Mouse (Mus musculus): ENCODE data around the gene Rngtt.
A peak's percentile ranks its signal among the peaks of the same experiment; 100 is the strongest.
"Not testable (repeated sequence)": the region's sequence is repeated elsewhere in the genome, so short reads cannot be mapped to it uniquely, and the experiment has no call there.

Rngtt gene

DNA sequence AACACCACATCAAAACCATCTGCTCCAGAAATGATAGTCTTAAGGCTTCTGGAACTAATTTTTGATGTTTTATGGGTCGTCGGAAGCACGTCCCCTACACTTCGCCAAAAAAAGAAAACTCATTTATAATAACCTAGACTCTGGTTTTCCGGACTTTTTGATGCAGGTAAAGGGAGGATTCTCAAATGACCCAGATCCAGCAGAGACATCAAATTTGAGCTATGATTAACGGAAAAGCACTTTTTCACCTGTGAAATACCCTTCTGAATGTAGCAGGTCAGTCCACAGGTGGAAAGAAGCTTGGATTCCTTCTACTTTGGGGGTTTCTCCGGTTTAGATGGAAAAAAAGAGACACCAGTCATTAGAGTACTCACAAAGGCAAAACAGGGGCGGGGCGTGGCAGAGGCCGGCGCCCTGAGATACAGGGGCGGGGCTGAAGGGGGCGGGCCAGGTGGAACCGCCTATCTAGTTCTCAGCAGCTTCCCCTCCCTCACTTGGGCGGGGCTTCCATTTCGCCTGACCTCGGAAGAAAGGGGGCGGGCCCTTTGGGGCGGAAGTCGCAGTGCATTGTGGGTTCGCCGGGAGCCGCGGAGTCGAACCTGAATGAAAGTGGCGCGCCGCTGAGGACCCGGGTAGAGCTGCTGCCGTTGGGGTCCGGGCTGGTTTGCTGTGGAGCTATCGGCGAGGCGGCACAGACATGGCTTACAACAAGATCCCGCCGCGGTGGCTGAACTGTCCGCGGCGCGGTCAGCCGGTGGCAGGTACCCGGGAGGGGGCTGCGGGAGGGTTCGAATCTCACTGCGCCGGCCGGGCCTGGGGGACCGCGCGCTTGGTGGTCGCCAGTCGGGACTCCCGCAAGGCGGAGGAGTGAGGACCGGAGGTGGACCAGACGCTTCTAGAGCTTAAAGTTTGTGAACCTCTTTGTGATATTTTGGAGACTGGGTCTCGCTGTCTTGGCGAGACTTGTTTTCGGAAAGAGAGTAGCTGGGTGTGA is at the start of gene Rngtt:
Rngtt (plus strand) TSS at position 548 of the 994 bp plus-strand sequence.
- peak; percentile 95 for DNase-seq (ENCODE audit: low read depth, low spot score)

DNA sequence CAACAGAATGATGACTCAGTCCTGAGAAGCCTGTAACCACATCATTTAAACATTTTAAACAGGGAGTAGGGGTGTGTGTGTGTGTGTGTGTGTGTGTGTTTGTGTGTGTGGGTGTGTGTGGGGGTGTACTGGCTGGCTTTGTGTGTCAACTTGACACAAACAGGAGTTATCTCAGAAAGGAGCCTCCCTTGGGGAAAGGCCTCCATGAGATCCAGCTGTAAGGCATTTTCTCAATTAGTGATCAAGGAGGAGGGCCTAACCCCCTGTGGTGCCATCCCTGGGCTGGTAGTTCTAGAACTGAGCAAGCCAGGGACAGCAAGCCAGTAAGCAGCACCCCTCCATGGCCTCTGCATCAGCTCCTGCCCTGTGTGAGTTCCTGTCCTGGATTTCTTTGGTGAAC is 49.8 kb upstream of the Rngtt start:
- no peak for DNase-seq (ENCODE audit: low read depth, low spot score)

DNA sequence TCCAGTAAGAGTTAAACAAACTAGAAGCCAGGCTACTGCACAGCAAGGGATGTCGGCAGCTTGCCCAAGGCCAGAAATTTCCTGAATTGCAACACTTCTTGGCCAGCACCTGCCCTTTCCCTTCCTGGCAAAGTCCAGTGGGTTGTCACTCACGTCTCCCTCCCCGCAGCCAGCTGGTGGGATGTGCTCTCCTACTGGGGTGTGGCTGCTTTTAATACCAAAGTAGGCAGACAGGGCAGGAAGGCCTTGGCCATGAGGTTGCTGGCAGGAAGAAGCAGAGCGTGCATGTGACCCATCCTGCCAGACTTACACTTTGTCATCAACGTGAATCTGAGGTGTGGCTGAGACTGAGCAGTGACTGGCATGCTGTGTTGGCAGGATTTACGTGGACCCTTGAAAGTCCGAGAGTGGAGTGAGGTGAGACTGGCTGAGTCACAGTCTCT is 48.8 kb upstream of the Rngtt start:
- DNase-seq (ENCODE audit: low read depth, low spot score) = no peak

DNA sequence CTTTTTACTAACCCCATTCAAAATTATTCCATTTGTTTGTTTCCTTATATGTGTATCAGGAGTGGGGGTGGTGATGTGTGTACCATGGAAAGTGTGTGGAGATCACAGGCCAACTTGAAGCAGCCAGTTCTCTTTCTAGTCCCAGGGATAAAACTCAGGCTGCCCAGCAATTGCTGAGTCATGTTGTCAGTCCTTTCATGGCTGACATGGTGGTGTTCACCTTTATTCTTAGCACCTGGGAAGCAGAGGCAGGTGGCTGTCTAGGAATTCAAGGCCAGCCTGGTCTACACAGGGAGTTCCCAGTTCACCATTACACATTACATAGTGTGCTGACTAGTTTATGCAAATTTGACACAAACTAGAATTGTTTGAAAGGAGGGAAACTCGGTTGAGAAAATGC is 47.2 kb upstream of the Rngtt start:
- DNase-seq (ENCODE audit: low read depth, low spot score) = no peak

DNA sequence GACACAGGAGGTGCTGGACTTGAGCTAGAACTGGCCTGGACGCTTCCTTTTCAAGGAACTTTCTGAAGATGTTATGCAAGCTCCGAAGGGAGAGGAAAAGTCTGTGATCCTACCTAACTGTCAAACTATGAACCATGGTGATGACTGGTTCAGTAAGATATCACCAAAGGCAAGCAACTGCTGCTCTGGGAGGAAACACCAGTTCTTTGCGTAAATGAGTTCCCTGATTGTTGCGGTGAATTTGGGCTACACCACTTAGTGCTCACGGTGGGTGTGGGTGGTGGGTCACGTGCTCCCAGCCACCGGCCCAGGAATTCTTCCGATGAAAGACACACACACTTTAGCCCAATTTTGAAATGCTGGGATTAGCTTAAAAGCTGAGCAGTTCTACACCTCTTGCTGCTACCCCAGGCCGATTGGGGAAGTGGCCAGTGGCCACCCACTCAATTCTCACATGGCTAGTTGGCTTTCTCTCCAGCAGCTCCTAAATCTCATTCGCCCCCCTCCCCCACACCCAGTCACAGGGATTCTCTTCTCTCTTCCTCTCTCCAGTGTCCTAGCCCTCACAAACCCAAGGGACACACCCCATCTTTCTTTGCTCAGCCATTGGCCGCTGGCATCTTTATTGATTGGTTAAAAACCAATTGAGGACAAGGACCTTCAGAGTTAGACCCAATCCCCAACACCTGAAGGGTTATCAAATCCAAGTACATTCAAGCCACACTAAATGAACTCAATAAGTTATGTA is 45.0 kb upstream of the Rngtt start:
- DNase-seq (ENCODE audit: low read depth, low spot score) = no peak

DNA sequence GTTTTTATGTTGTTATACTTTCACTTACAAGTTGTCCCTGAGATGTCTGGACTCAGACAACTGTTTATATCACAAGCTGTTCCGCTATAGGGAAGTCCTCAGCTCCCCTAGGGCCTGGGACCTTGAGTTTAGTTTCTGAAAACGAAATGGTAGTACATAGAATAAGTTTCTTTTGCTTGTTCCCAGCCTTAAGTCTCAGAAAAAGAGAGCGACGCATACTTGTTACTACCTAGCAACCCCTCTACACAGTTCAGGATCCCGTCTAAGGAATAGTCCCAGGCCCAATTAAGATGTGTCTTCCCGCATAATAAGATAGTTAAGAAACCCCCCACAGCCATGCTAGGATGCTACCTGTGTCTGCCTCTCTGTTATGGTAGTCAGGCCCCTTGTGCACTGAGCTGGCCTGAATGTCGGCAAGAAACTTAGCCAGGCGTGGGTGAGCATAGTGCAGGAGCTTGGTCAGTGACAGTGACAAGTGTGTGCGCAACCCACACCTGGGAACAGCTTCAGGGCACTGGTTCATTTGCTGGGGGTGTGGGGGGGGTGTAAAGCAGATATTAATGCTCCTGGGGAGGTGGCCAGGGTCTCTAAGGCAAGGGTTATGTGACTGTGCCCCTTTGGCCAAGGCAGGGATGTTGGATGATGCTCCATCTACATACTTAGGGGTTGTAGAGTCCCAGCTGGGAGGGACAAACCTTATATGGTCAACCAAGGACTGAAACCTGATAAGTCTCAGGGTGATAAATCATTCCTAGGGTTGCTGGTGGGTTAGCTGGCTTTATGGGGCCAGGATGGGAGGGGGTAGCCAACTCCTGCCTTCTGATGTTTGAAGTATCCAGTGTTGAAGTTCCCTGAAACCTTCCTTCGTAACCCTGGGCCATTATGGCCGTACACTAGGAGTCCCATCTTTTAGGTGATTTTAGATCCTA is 39.5 kb upstream of the Rngtt start:
- no peak for DNase-seq (ENCODE audit: low read depth, low spot score)

DNA sequence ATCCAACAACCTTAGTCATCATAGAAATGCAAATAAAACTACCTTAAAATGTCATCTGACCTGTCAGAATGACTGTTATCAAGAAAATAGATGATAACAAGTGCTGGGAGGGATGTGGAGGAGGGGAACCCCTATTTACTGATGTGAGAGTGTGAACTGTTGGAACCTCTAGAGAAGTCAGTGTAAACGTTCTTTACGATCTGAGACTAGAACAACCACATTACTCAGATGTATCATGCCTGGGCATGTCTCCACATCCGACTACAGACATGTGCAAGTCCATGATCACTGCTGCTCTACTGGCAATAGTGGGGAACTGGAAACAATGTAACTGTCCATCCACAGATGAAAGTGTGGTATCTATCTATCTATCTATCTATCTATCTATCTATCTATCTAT is 36.7 kb upstream of the Rngtt start:
- no peak for DNase-seq (ENCODE audit: low read depth, low spot score)

DNA sequence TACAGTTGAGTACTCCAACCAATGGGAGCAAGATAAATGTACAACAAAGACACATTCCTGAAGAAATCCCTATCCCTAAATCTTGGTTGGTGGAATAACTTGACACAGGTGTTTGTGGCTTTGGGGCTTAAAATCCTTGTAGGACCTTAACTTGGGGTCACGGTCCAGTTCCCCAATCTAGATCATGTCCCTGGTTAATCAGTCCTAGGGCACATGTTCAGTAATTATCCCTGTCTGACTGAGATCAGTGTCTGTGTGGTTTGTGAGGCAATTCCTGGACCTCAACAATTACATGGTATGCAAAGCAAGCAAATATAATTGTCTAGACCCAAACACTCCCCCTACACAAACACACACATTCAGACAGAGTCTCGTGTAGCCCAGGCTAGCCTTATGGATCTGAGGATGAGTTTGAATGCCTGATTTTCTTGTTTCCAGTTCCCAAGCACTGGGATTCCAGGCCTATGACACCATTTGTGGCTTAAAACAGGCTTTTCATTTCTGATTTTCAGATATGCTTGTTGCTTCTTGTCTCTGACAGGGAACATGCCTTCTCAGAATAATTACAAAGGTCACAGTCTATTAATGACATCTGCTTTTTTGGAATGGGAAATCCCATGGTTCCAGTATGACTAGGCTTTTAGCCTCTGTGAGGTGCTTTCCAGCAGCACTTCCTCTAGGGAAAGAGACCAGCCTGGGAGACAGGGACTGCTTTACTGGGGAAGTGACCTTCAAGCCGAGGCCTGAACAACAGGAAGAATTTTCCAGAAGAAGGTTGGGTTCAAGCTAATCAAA is 28.0 kb upstream of the Rngtt start:
- DNase-seq (ENCODE audit: low read depth, low spot score) = no peak

DNA sequence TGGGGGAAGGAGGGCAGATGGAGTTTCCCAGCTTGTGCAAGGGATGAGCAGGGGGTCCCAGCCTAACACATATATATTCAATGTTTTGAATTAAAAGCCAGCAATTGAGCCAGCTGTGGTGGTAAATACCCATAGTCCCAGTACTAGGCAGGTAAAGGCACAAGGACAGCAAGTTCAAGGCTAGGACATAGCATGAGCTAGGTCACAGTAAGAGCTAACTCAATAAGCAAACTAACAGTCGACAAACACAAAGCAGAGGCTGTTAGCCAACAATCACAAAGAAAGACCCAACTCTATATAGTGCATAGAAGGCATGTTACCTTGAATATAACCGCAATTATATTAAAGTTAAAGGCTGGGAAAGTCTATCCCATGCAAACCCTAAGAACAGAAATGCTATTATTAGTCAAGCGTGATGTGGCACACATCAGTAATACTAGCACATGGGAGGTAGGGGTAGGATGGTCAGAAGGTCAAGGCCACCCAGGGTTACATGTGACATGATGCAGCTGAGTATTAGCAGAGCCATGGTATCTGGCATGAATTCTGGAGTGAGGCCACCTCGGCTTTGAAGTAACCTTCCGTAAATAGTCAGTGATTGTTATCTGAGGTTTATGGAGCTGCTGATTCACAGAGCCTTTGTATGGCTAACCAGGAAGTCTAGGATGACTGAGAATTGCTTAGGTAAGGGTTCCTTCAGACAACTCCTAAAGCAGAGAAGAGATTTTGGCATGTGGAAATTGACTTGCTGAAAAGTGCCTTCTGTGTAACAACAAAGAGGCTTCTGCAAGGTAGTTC is 25.8 kb upstream of the Rngtt start:
- no peak for DNase-seq (ENCODE audit: low read depth, low spot score)

DNA sequence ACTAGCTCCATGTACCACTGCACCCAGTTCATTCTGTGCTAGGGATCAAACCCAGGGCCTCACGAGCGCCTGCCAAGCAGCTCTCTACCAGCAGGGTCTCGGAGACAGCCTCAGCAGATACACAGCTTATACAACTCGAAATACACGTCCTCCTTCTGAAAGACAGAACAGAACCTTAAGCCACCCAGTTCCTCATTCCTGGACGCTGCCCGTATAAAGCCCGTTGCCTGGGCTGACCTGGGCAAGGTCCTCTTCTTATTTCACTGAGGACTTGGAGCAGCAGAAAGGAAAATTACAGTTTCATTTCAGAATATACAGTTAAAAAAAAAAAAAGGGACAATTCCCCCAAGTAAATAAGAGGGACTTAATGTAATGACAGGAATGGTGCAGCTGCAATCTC is 24.7 kb upstream of the Rngtt start:
- no peak for DNase-seq (ENCODE audit: low read depth, low spot score)

DNA sequence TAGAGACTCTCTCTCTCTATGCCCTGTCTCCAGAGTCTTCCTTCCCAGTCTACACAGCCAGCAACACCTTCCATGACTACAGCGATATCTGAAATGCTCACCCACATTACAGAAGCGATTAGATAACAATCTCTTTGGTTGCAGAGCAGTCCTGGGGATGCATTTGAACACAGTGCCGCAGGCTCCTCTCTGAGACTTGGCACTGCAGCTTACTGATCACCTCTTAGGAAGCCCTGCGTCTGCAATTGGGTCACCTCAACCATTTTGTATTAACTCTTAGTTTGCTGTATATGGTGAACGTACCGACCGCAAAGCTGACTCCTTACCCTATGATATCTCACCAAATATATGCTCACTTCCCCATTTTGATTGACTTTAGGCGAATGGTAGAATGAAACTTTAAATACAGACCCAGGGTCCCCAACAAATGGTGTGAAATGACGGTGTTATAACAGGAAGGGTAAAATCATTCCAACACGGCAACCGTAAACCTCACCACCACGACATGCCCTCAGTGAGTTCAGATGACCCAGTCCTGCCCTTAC is 20.9 kb upstream of the Rngtt start:
- DNase-seq (ENCODE audit: low read depth, low spot score) = no peak

DNA sequence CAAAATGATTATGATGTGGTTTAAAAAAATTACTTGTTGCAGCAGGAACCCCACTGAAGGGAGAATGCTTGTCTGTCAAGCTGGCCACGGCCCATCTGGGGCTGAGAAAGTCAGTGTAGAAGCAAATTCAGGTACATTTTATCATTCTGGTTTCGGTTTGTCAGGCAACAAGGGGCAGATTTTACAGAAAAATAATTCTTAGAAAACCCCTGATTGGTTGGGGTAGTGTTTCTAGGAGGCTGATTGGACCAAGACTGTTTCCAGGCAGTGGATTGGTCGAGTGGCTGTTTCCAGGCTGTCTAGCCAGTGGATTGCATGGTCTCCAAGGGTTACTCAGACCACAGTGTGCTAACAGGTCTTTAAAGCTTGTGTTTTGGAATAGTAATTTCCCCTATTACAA is 20.1 kb upstream of the Rngtt start, which contains the start of gene Pnrc1:
Pnrc1 (minus strand) TSS at position 162 of the 400 bp plus-strand sequence.
- DNase-seq (ENCODE audit: low read depth, low spot score) = peak; percentile 65

DNA sequence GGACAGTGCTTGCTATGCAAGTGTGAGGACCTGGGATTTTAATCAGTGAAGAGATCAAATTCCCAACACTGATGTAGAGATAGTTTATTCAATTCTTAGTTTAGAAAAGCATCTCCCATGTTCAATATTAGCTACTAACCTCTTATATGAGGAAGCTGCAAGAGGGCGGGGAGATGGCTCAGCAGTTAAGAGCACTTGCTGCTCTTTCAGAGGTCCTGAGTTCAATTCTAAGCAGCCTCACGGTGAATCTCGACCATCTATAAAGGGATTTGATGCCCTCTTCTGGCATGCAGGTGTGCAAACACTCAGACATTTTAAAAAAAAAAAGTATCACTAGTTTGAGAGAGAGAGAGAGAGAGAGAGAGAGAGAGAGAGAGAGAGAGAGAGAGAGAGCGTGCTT is 19.2 kb upstream of the Rngtt start:
- no peak for DNase-seq (ENCODE audit: low read depth, low spot score)

DNA sequence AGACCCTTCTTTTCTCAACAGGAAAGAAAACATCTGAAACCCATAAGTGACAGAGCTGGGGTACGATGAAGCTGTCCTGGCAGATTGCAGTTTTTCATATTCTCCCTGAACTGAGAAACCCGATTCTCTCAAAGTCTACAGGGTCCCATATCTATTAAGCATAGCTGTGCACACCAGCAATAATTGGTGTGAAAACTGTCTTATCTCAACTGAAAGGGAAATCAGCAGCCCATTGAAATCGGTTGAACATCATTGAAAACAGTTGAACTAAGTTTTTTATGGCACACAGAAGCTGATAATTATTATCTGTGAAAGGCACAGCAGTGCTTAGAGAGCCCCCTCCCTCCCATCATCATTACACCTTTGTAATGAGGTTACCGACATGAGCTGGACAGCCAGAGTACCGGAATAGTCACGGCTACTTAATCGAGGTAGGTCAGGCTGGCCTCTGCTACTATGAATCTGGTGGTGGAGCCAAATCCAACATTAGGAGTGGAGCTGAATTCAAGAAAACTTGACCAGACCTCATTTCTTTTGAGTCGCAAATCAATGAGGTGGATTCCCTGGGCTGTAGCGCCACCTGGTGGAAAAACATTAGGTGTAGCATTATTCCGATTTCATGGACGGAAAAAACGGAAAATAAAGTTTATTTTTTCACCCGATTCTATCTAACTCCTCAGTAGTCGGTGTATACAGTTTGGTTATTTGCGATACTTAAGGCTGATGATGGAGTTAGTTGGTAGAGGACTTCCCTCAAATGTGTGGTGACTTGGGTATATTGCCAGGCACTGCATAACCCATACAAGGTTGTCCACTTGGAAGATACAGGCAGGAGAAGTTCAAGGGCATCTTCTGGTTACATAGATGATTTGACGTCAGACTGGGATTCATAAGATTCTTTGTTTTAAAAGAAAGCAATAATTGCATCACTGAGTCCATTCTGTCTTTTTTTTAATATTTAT is 17.4 kb upstream of the Rngtt start:
- peak; percentile 81 for DNase-seq (ENCODE audit: low read depth, low spot score)

DNA sequence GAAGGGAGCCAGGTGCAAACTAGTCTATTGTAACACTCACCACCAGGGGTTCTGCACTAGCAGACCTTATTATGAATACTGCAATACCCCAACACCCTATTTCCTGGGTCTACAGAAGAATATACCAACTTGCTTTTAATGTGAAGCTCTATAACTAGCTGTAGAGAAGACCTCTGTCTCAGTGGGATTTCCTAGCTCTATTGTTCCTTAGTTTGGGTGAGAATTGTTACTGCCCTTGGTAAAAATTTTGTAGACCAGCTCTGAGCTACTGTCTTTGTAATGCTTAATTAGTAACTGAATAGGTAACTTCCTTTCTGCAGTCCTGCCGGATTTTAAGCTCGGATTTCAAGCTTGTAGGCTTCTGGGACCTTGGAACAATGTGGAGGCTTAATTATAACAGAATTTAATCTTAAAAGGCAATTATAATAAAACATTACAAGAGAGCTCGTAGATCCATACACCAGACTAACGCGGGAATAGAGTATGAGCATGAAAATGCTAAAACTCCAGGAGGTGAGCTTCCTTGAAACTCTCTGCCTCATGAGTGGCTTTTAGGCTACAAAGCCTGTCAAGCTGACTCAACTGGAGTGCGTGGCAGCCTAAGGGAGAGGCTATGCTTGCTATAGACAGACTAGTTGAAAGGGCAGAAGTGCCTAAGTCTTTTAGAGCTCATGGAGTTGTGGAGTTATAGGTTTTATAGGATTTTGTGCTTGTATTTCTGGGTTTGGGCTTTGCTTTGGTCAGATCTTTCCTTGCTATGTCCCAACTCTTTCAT is 9.0 kb upstream of the Rngtt start:
- not testable (repeated sequence) for DNase-seq (ENCODE audit: low read depth, low spot score)

DNA sequence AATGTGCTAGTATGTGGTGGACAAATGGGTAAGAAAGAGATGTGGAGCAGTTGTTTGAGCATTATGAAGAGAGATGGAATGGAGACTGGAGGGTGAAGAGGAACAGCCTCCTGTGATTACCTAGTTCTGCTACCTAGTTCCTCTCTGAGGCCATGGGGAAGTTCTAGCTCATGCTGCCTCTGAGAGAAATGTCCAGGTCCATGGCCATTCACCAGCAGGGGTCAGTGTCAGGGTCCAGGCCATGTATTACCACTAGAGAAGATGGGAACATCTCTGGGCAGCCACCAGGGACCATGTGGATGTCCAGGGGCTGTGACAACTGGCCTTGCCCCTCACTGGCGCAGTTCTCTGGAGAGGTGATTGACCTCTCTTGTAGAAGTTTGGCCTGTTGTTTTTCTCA is 7.1 kb upstream of the Rngtt start:
- no peak for DNase-seq (ENCODE audit: low read depth, low spot score)

DNA sequence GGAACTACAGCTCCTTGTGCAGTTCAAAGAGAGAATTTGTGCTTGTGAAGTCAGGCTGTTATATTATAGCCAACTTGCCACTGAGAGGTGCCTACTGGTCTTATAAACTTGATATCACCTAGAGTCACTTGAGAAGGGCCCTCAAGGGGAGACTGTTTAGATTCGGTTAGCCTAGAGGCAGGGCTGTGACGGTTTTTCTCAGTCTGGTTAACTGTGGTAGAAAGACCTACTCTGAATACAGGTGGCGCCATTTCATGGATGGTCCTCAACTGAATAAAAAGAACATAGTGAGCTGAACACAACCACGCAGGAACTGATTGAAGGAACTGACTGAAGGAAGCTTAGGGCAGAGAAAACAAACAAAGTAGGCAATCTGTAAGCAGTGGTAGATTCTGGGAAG is 3.0 kb upstream of the Rngtt start:
- DNase-seq (ENCODE audit: low read depth, low spot score) = no peak
